Mouse (Mus musculus): ENCODE measurements around the gene Foxn3.

Foxn3 gene

GRCm38 (mm10) chr12:99330822-99331285 is 232.5 kb downstream of the Foxn3 start:
- no peak for DNase-seq (ENCODE audit: low spot score in 2 of 2)

DNA sequence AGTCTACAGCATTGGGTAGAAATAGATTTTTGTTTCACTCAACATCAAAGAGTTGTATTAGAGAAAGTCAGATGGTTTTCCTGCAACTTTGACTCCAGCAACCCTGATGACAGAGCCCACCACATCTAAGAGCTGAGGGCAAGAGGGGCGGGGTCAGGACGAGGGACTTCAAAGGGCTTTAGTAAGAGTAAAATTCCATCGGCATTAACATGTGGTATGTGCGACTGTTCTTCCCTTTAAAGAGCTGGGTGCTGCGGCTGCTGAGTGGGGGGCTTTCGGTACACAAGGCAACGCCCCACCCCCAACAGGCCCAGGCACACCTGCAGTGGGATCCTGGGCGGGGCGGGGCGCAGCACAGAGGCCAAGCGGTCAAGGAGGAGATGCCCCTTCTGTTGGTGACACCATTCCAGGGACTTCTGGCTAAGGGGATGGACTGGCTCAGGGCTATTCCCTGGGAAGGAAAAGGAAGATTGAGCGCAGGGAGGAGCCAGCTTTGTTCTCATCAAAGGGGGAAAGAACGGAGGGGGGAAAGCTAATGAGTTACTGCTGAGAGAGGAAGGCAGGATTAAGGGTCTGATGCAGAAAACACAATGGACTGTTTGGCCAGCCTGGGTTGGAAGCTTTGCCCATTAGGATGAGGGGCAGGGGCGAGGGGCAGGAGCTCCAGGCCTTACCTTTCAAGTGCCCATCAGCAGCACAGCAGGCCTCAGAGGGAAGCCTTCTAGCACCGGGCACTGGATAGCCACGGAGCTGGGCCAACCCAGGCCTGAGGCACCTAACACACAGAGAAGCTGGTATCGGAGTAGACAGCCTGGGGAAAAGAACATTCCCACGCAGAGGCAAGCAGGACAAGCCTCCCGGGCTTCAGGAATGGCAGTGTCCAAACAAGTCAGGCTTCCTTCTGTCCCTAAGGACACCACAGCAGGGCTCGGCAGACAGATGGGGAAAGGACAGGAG is 233.8 kb downstream of the Foxn3 start:
- DNase-seq (ENCODE audit: low spot score in 2 of 2): no peak

GRCm38 (mm10) chr12:99326157-99326556 is 237.2 kb downstream of the Foxn3 start:
- DNase-seq (ENCODE audit: low spot score in 2 of 2): no peak

DNA sequence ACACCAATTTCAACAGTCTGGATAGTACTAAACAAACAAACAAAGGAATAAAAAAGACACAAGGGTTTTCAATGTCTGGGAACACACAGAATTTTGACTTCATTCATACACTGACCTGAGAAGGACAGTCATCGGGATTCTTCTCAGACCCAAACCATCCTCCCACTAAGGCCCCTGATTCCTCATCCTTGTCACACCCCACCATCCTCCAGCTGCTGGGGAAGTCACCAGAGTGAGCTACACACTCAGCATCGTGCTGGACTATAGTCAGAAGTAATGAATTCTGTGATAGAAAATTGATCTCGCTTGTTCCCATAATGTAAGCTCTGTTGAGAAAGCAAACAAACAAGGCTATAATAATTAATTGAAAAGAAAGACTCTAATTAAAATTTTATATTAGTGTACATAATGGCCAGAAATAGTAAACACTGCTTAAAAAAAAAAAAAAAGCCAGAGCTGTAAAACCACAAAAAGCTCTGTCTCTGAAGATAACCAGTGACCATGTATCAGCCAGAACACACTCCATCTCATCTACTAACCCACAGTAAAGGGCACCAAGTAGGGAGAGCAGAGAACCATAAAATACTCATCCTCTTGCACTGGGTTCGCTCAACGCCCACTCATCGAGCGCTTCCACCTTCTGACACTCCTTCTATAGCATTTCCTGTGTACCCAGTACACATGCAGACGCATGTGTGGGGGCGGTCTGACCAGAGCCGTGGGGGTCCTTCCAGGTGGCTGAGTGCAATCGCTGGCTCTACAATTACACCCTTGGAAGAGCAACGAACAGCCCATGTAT is 241.6 kb downstream of the Foxn3 start:
- DNase-seq (ENCODE audit: low spot score in 2 of 2): no peak

DNA sequence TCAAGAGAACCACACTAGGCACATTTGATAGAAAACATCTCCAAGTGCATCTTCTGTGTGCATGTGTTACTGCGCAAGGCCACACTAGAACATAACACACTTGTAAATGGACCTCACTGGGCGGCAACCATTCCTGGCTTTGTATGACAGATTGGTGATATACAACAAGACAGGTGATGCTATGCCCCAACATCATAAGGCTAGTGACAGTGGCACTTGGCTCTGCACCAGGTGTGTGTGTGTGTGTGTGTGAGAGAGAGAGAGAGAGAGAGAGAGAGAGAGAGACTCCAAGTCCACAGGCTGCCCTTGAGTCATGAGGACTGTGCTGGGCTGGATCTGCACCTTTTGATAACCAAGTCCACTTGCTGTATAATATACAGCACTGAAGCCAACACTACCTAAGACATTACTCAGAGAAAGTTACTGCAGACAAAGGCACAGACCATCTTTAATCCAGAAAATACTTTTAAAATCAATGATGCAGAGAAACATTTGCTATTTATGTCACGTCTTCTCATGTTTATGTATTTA is 242.4 kb downstream of the Foxn3 start:
- no peak for DNase-seq (ENCODE audit: low spot score in 2 of 2)

DNA sequence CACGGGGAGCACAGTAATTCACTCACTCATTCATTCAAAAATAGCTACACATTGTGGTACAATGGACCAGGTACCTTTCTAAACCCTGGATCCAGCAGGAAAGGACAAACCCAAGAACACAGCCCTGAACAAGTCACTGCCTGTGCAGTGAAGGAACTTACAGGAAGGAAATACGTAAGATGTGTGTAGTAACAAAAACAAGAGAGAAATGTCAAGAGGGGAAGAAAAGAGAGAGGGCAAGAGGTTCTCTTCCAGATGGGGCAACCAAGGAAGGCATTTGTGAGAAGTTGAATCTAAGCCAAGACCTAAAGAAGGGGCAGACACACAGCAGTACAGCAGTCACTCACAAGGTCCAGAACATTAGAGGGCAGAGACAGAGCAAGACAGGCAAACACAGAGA is 243.5 kb downstream of the Foxn3 start:
- DNase-seq (ENCODE audit: low spot score in 2 of 2): no peak

GRCm38 (mm10) chr12:99319171-99319570 is 244.2 kb downstream of the Foxn3 start:
- no peak for DNase-seq (ENCODE audit: low spot score in 2 of 2)

DNA sequence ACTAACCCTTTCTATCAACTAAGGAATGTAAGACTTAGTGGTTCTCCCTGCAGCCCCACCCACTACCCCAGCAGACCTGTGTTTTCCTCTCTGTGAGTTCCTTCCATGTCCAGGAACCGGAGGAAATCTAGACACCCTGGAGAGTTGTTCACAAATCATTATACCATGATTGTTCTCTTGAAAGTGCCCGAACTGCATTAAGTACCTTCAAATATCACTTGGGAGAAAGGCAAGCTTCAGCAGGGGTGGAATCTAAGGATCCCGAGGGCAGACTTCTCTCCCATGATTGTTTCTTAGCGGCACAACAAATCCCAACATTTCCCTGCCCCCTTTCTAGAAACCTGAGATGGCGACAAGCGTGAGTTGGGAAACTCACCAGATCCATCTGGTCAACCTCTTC is 247.5 kb downstream of the Foxn3 start:
- DNase-seq (ENCODE audit: low spot score in 2 of 2): no peak

DNA sequence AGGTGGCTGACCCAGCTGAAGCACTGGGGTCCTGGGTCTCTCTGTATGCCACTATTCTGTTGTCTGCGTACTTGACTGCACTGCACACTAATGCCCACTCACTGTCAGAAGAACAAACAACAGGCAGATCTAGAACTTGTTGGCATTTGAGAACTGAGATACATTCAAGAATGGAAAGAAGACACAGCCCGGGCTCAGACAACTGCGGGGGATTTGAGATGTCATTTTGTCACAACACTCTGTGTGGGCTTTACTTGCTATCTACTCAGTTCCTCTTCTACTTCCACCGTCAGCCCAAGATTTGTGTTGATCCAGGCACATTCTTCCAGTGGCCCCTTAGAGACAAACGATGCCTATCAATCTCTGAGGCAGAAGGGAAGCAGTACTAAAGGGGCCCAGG is 248.6 kb downstream of the Foxn3 start:
- DNase-seq (ENCODE audit: low spot score in 2 of 2): no peak

GRCm38 (mm10) chr12:99311303-99311702 is 252.1 kb downstream of the Foxn3 start:
- DNase-seq (ENCODE audit: low spot score in 2 of 2): no peak

- no peak for DNase-seq (ENCODE audit: low spot score in 2 of 2)
These were observed 253.4 kb downstream of the Foxn3 start for GRCm38 (mm10) chr12:99309937-99310336.

- DNase-seq (ENCODE audit: low spot score in 2 of 2): no peak
These were observed 254.8 kb downstream of the Foxn3 start for GRCm38 (mm10) chr12:99308541-99309089.

- no peak for DNase-seq (ENCODE audit: low spot score in 2 of 2)
These were observed 256.7 kb downstream of the Foxn3 start for GRCm38 (mm10) chr12:99306536-99307204.

DNA sequence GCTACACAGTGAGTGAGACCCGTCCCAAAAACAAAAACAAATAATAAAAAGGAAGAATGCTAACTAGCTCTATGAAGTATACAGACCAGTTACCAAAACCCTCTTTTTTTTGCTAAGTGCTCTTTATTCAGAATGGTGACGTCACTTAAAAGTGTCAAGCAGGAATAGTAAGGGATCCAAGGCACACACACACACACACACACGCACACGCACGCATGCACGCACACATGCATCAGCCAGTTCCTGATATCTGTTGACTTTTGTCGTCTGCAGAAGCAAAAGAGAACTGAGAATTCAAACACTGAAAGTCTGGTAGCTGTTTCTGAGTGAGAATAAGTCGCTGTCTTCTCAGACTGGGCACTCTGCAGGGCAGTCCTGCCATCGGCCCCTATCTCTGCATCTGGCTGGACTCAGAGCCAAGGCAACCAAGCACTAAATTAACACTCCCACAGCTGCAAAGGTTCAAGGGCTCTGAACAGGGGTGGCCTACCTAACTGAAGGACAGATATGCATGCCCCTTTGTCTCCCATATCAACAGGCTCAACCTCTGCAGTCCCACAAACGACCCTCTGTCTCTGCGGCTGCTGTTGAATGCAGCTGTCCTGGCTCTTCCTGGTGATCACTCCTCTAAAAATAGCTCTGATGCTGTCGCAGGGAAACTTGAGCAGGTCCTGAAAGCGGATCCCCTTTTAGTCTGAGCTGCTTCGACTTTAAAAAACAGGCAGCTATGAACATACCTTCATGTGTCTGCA is 257.4 kb downstream of the Foxn3 start:
- peak; percentile 32 to 36 for DNase-seq (ENCODE audit: low spot score in 2 of 2)

GRCm38 (mm10) chr12:99305324-99305723 is 258.1 kb downstream of the Foxn3 start:
- no peak for DNase-seq (ENCODE audit: low spot score in 2 of 2)

DNA sequence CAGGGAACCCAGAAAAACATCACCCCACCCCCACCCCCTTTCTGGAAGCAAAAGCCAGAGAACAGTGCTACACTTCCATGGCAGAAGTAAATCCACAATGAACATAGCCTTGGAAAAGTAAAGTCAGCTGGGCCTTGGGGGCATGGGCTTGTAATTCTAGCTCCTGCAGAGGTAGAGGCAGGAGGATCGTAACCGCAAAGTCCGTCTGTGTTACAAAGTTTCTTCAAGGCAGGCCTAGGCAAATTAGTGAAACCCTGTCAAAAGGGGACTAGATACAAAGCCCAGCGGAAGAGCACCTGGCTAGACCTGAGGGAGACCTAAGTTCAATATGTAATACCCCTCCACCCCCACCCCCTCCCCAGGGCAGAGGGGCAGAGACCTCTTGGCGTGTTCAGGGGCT is 259.3 kb downstream of the Foxn3 start:
- DNase-seq (ENCODE audit: low spot score in 2 of 2): no peak

- DNase-seq (ENCODE audit: low spot score in 2 of 2): no peak
These were observed 259.8 kb downstream of the Foxn3 start for GRCm38 (mm10) chr12:99303581-99303980.

- no peak for DNase-seq (ENCODE audit: low spot score in 2 of 2)
These were observed 263.5 kb downstream of the Foxn3 start for GRCm38 (mm10) chr12:99299900-99300299.

DNA sequence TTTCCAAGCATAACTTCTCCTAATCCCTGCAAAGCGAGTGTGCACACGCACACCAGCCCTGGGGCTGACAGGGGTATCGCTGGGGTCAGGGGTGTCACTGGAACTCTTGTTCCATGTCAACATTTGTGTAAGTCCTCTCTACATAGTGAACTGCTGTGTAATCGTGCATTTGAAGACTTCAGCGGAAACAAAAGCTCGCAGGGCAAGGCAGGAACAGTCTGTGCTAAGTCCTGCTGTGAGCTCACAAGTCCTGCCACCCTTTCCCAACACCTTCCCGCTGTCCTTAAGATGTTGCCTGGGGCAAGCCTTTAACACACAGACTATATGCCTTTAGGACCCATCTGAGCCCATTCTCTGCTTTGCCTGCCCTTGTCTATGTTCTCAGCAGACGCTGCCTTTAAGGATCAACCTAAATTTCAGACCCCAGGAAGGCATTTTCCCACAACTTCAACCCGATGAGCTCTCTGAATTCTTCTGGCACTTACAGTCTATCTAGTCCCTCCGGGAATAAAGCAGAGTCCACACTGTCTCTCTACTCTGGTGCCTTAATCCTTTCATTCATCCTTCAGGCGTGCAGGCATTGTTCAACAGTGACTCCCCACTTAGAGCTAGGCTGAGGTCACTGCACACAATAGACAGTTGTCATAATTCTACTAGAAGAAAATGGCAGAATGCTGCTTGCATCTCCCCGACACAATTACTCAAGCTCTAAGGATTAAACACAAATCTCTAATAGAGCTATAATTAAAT is 264.4 kb downstream of the Foxn3 start:
- no peak for DNase-seq (ENCODE audit: low spot score in 2 of 2)

- DNase-seq (ENCODE audit: low spot score in 2 of 2): no peak
These were observed 265.1 kb downstream of the Foxn3 start for GRCm38 (mm10) chr12:99298242-99298641.

Data from heart, adult 9 months (tissue).